Mouse (Mus musculus) MEL (cell line): Measurements from ENCODE around the gene Tmem232.

Experiments used
- CTCF ChIP-seq, 3 experiments: IDR thresholded peaks in 2 of 3; conservative IDR thresholded peaks in 1 of 3; 2 replicates each; pipeline ENCODE4 v1.5.1; 2011 to 2012; ENCODE audit warnings: low read length in 3 of 3, low read depth in 2 of 3, mild to moderate bottlenecking in 2 of 3, improper control_type of control experiment in 1 of 3, inconsistent platforms in 1 of 3, mixed read lengths in 1 of 3, moderate library complexity in 1 of 3; ENCODE audit not compliant: control insufficient read depth in 1 of 3, insufficient read depth in 1 of 3, poor library complexity in 1 of 3, severe bottlenecking in 1 of 3
- MAX ChIP-seq: IDR thresholded peaks from 2 replicates; pipeline ENCODE4 v1.6.1; 2011; ENCODE audit warnings: low read length, improper control_type of control experiment
- RCOR1 ChIP-seq: IDR thresholded peaks from 2 replicates; pipeline ENCODE4 v1.6.1; 2012; ENCODE audit warnings: low read depth, mild to moderate bottlenecking, inconsistent platforms, low read length, improper control_type of control experiment
- SMC3 ChIP-seq: IDR thresholded peaks from 2 replicates; pipeline ENCODE4 v1.6.1; 2011; ENCODE audit warnings: low read depth, low read length, improper control_type of control experiment
- TBP ChIP-seq: IDR thresholded peaks from 2 replicates; pipeline ENCODE4 v1.8.0; 2011; ENCODE audit warnings: low read depth, low read length, improper control_type of control experiment
- USF1 ChIP-seq: IDR thresholded peaks from 2 replicates; pipeline ENCODE4 v1.6.1; 2014; ENCODE audit warnings: low read depth, mild to moderate bottlenecking, inconsistent platforms, low read length, improper control_type of control experiment, moderate library complexity

- TF ChIP-seq RCOR1: no peak
- TF ChIP-seq CTCF (IDR thresholded peaks at IDR 0.05 in 2 of 3, conservative IDR thresholded peaks at IDR 0.05 in 1 of 3; ENCODE audit: control insufficient read depth in 1 of 3, insufficient read depth in 1 of 3, low read depth in 2 of 3, low read length in 3 of 3, poor library complexity in 1 of 3, severe bottlenecking in 1 of 3): no peak
- TF ChIP-seq MAX: no peak
- TF ChIP-seq SMC3: no peak
- no peak for TF ChIP-seq USF1
- TF ChIP-seq TBP: no peak
Observed at GRCm38 (mm10) chr17:65571866-65572265, 31.3 kb upstream of the Tmem232 start.
